Mouse (Mus musculus): ENCODE data around the gene Ddx39. TPM values are rescaled to one million over a fixed set of nuclear protein-coding genes. Genes with fewer than 3 reads are reported as not detected.

Gene Ddx39
- polyA plus RNA-seq, 1 experiment from 2014 or later, result 75.5 TPM

- TF ChIP-seq CTCF (IDR thresholded peaks at IDR 0.05; ENCODE audit: low read depth), result no peak
- H3K4me3 ChIP-seq (ENCODE audit: low read depth, low read length), result peak overlapping the region; percentile 92
- H3K4me2 ChIP-seq (replicated peaks; ENCODE audit: low read depth), result peak overlapping the region; percentile 94
- 2% methylated on average over 15 of the region's 15 CpGs for WGBS
- no peaks in the 10 kb centered on the region for H3K27me3 ChIP-seq (replicated peaks; ENCODE audit: control insufficient read depth, insufficient read depth, low read length)
- no peaks in the 10 kb centered on the region for H3K4me1 ChIP-seq (replicated peaks; ENCODE audit: control insufficient read depth, insufficient read depth, low read length)
- peak; percentile 74 for ATAC-seq
- peak overlapping the region; percentile 95 for H3K9ac ChIP-seq (ENCODE audit: low read depth, low read length)
- H3K36me3 ChIP-seq (ENCODE audit: control insufficient read depth, insufficient read depth), result no peaks in the 10 kb centered on the region
- no peaks in the 10 kb centered on the region for H3K9me3 ChIP-seq (ENCODE audit: control insufficient read depth)
- H3K27ac ChIP-seq (ENCODE audit: low read depth, low read length), result peak overlapping the region; percentile 97
Observed at GRCm38 (mm10) chr8:83698291-83698660, 16.7 kb upstream of the Ddx39 start.

GRCm38 (mm10) chr8:83698661-83699453, 16.1 kb upstream of the Ddx39 start, which contains the start of gene Pkn1:
Gene Pkn1, minus strand, starts transcription at chr8:83699179.
- Histone ChIP-seq H3K4me1 (replicated peaks; ENCODE audit: control insufficient read depth, insufficient read depth, low read length) (no peaks in the 10 kb centered on the region), H3K4me3 (ENCODE audit: low read depth, low read length) (peak within 1 kb of the TSS; percentile 92), H3K27ac (ENCODE audit: low read depth, low read length) (peak within 1 kb of the TSS; percentile 97), H3K9ac (ENCODE audit: low read depth, low read length) (peak within 1 kb of the TSS; percentile 95), H3K9me3 (ENCODE audit: control insufficient read depth) (no peaks in the 10 kb centered on the region), H3K36me3 (ENCODE audit: control insufficient read depth, insufficient read depth) (no peaks in the 10 kb centered on the region), H3K27me3 (replicated peaks; ENCODE audit: control insufficient read depth, insufficient read depth, low read length) (no peaks in the 10 kb centered on the region), H3K4me2 (replicated peaks; ENCODE audit: low read depth) (peak within 1 kb of the TSS; percentile 94)
- ATAC-seq, result peak; percentile 76
- under 1% methylated on average over 77 of the region's 85 CpGs for WGBS
- peak; percentile 24; the same call in 1 of the 2 replicates for TF ChIP-seq CTCF (IDR thresholded peaks at IDR 0.05; ENCODE audit: low read depth)

- ATAC-seq, result no peak
- Histone ChIP-seq H3K36me3 (ENCODE audit: control insufficient read depth, insufficient read depth) (no peaks in the 10 kb centered on the region), H3K9ac (ENCODE audit: low read depth, low read length) (peak overlapping the region; percentile 95), H3K4me1 (replicated peaks; ENCODE audit: control insufficient read depth, insufficient read depth, low read length) (no peaks in the 10 kb centered on the region), H3K27ac (ENCODE audit: low read depth, low read length) (peak overlapping the region; percentile 97), H3K27me3 (replicated peaks; ENCODE audit: control insufficient read depth, insufficient read depth, low read length) (no peaks in the 10 kb centered on the region), H3K4me3 (ENCODE audit: low read depth, low read length) (peak overlapping the region; percentile 92), H3K4me2 (replicated peaks; ENCODE audit: low read depth) (peak overlapping the region; percentile 94), H3K9me3 (ENCODE audit: control insufficient read depth) (no peaks in the 10 kb centered on the region)
- WGBS, result 29% methylated on average over 9 of the region's 9 CpGs
- TF ChIP-seq CTCF (IDR thresholded peaks at IDR 0.05; ENCODE audit: low read depth), result no peak
Observed at GRCm38 (mm10) chr8:83699566-83699965, 15.4 kb upstream of the Ddx39 start.

GRCm38 (mm10) chr8:83700423-83701085, 14.4 kb upstream of the Ddx39 start:
- no peak overlapping the region for H3K4me2 ChIP-seq (replicated peaks; ENCODE audit: low read depth)
- WGBS, result 80% methylated on average over 9 of the region's 9 CpGs
- no peak for TF ChIP-seq CTCF (IDR thresholded peaks at IDR 0.05; ENCODE audit: low read depth)
- no peak overlapping the region for H3K27ac ChIP-seq (ENCODE audit: low read depth, low read length)
- no peaks in the 10 kb centered on the region for H3K4me1 ChIP-seq (replicated peaks; ENCODE audit: control insufficient read depth, insufficient read depth, low read length)
- no peaks in the 10 kb centered on the region for H3K36me3 ChIP-seq (ENCODE audit: control insufficient read depth, insufficient read depth)
- ATAC-seq, result no peak
- no peak overlapping the region for H3K4me3 ChIP-seq (ENCODE audit: low read depth, low read length)
- H3K27me3 ChIP-seq (replicated peaks; ENCODE audit: control insufficient read depth, insufficient read depth, low read length), result no peaks in the 10 kb centered on the region
- no peak overlapping the region for H3K9ac ChIP-seq (ENCODE audit: low read depth, low read length)
- no peaks in the 10 kb centered on the region for H3K9me3 ChIP-seq (ENCODE audit: control insufficient read depth)

- Histone ChIP-seq H3K9ac (ENCODE audit: low read depth, low read length) (no peak overlapping the region), H3K4me3 (ENCODE audit: low read depth, low read length) (no peak overlapping the region), H3K27ac (ENCODE audit: low read depth, low read length) (no peak overlapping the region), H3K27me3 (replicated peaks; ENCODE audit: control insufficient read depth, insufficient read depth, low read length) (no peaks in the 10 kb centered on the region), H3K9me3 (ENCODE audit: control insufficient read depth) (no peaks in the 10 kb centered on the region), H3K36me3 (ENCODE audit: control insufficient read depth, insufficient read depth) (no peaks in the 10 kb centered on the region), H3K4me1 (replicated peaks; ENCODE audit: control insufficient read depth, insufficient read depth, low read length) (no peaks in the 10 kb centered on the region), H3K4me2 (replicated peaks; ENCODE audit: low read depth) (no peak overlapping the region)
- ATAC-seq, result no peak
- TF ChIP-seq CTCF (IDR thresholded peaks at IDR 0.05; ENCODE audit: low read depth), result no peak
- WGBS, result 85% methylated on average over 4 of the region's 4 CpGs
Observed at GRCm38 (mm10) chr8:83703426-83703825, 11.6 kb upstream of the Ddx39 start.

- Histone ChIP-seq H3K36me3 (ENCODE audit: control insufficient read depth, insufficient read depth) (no peaks in the 10 kb centered on the region), H3K9me3 (ENCODE audit: control insufficient read depth) (no peaks in the 10 kb centered on the region), H3K27ac (ENCODE audit: low read depth, low read length) (no peak overlapping the region), H3K4me1 (replicated peaks; ENCODE audit: control insufficient read depth, insufficient read depth, low read length) (no peaks in the 10 kb centered on the region), H3K9ac (ENCODE audit: low read depth, low read length) (no peak overlapping the region), H3K27me3 (replicated peaks; ENCODE audit: control insufficient read depth, insufficient read depth, low read length) (no peaks in the 10 kb centered on the region), H3K4me3 (ENCODE audit: low read depth, low read length) (no peak overlapping the region), H3K4me2 (replicated peaks; ENCODE audit: low read depth) (no peak overlapping the region)
- 61% methylated on average over 5 of the region's 5 CpGs for WGBS
- ATAC-seq, result no peak
- TF ChIP-seq CTCF (IDR thresholded peaks at IDR 0.05; ENCODE audit: low read depth), result 0 out of 2 replicates have a peak, but pooled peaks have one; percentile 4
Observed at GRCm38 (mm10) chr8:83706411-83706810, 8.6 kb upstream of the Ddx39 start.

Measured in intestine, postnatal 0 days (tissue).